ENCODE assay signal across 8 mouse cellular contexts in genomic region chr12:86892711-86893311, GRCm38 (mm10). TPM values are rescaled to one million over a fixed set of nuclear protein-coding genes. Genes with fewer than 3 reads are reported as not detected.
DNase-seq lines count a peak whose midpoint lies in the region; ATAC-seq and TF ChIP-seq lines count a peak whose summit lies in the region.

No protein-coding gene starts in this region.

- no peak for TF ChIP-seq CTCF in forebrain, postnatal 0 days (IDR thresholded peaks at IDR 0.05; ENCODE audit: low read depth)
- TF ChIP-seq CTCF in liver, adult 2 months (IDR thresholded peaks at IDR 0.05; ENCODE audit: low read depth, low read length): no peak
- TF ChIP-seq CTCF in olfactory bulb, adult 2 months (IDR thresholded peaks at IDR 0.05; ENCODE audit: insufficient read depth, low read depth, low read length): no peak

- ATAC-seq in heart, embryonic 12.5 days (ENCODE audit: insufficient number of reproducible peaks, low FRiP score): no peak
- ATAC-seq in forebrain, postnatal 0 days: no peak
- ATAC-seq in granulocyte monocyte progenitor cell, adult 5-6 weeks (replicated peaks; ENCODE audit: poor library complexity, severe bottlenecking): no peak

- H3K4me3 ChIP-seq in heart, embryonic 12.5 days: peak overlapping the region; percentile 53
- peak overlapping the region; percentile 30; the same call in 1 of the 2 replicates for H3K4me3 ChIP-seq in forebrain, postnatal 0 days (ENCODE audit: low read depth, low read length)
- no peak overlapping the region; the same call in 1 of the 2 replicates for H3K4me3 ChIP-seq in liver, adult 2 months (ENCODE audit: insufficient read depth, low read depth, low read length)
- no peak overlapping the region for H3K4me3 ChIP-seq in olfactory bulb, adult 2 months (ENCODE audit: insufficient read depth, low read depth, low read length)

- no peaks in the 10 kb centered on the region for H3K27me3 ChIP-seq in heart, embryonic 12.5 days (replicated peaks)
- H3K27me3 ChIP-seq in forebrain, postnatal 0 days (ENCODE audit: insufficient read depth, low read length): no peaks in the 10 kb centered on the region
- no peaks in the 10 kb centered on the region for H3K27me3 ChIP-seq in liver, adult 2 months (ENCODE audit: control insufficient read depth, insufficient read depth, low read length)

- H3K4me1 ChIP-seq in heart, embryonic 12.5 days (replicated peaks): peaks cover 84% of the 10 kb centered on the region
- peaks cover 76% of the 10 kb centered on the region for H3K4me1 ChIP-seq in forebrain, postnatal 0 days (ENCODE audit: insufficient read depth)
- peaks cover 36% of the 10 kb centered on the region for H3K4me1 ChIP-seq in liver, adult 2 months (ENCODE audit: control insufficient read depth, insufficient read depth, low read length)
- peaks cover 66% of the 10 kb centered on the region for H3K4me1 ChIP-seq in olfactory bulb, adult 2 months (ENCODE audit: control insufficient read depth, insufficient read depth, low read length)

- no peak for DNase-seq in heart, postnatal 25 days (ENCODE audit: low spot score)
- peak; percentile 71 for DNase-seq in adipocyte (ENCODE audit: low spot score)
- peak; percentile 84 for DNase-seq in forebrain, postnatal 0 days
- DNase-seq in liver, adult 2 months (ENCODE audit: extremely low read depth, low read depth, low spot score): peak; percentile 67
- DNase-seq in left cerebral cortex, postnatal 25 days (ENCODE audit: low spot score in 2 of 2): no peak

- H3K9ac ChIP-seq in heart, embryonic 12.5 days: peak overlapping the region; percentile 74
- peak overlapping the region; percentile 54 for H3K9ac ChIP-seq in forebrain, postnatal 0 days
- H3K9ac ChIP-seq in liver, adult 2 months (ENCODE audit: low read depth, low read length): peak overlapping the region; percentile 39; the same call in 1 of the 2 replicates

- no peaks in the 10 kb centered on the region for H3K79me2 ChIP-seq in liver, adult 2 months (ENCODE audit: control insufficient read depth, insufficient read depth, low read length)

- no peak for TF ChIP-seq POLR2A in liver, adult 2 months (IDR thresholded peaks at IDR 0.05; ENCODE audit: extremely low read depth, insufficient read depth, low read length)
- TF ChIP-seq POLR2A in olfactory bulb, adult 2 months (IDR thresholded peaks at IDR 0.05; ENCODE audit: insufficient read depth, low read depth, low read length): no peak

- H3K4me2 ChIP-seq in heart, embryonic 12.5 days: peak overlapping the region; percentile 75
- peak overlapping the region; percentile 69 for H3K4me2 ChIP-seq in forebrain, postnatal 0 days (ENCODE audit: low read depth)

- no peaks in the 10 kb centered on the region for H3K36me3 ChIP-seq in heart, embryonic 12.5 days
- no peaks in the 10 kb centered on the region for H3K36me3 ChIP-seq in forebrain, postnatal 0 days (ENCODE audit: insufficient read depth)
- no peaks in the 10 kb centered on the region for H3K36me3 ChIP-seq in liver, adult 2 months (ENCODE audit: control insufficient read depth, insufficient read depth, low read length)

- 4% methylated on average over 17 of the region's 18 CpGs for WGBS in heart, embryonic 12.5 days
- 2% methylated on average over 17 of the region's 18 CpGs for WGBS in forebrain, postnatal 0 days
- 10% methylated on average over 18 of the region's 18 CpGs for WGBS in liver, adult 2 months
- WGBS in olfactory bulb, adult 2 months: 4% methylated on average over 18 of the region's 18 CpGs

- intact Hi-C loops in heart, postnatal 25 days (cut with DNase I): no loop called here
- intact Hi-C loops in left cerebral cortex, postnatal 25 days (cut with DNase I): no loop called here

- H3K9me3 ChIP-seq in heart, embryonic 12.5 days (replicated peaks): no peaks in the 10 kb centered on the region
- H3K9me3 ChIP-seq in forebrain, postnatal 0 days (ENCODE audit: low read length): no peaks in the 10 kb centered on the region

- H3K27ac ChIP-seq in heart, embryonic 12.5 days (ENCODE audit: poor library complexity, severe bottlenecking): peak overlapping the region; percentile 95
- peak overlapping the region; percentile 96 for H3K27ac ChIP-seq in forebrain, postnatal 0 days (ENCODE audit: low read depth, low read length)
- peak overlapping the region; percentile 93 for H3K27ac ChIP-seq in liver, adult 2 months (replicated peaks; ENCODE audit: insufficient read depth, low read depth, low read length)
- peak overlapping the region; percentile 95 for H3K27ac ChIP-seq in olfactory bulb, adult 2 months (ENCODE audit: insufficient read depth, low read depth, low read length)

RNA-seq across cellular contexts. Expression of gene Irf2bpl, which starts 8.2 kb away (rescaled TPM):
- 57.8 and 59.5 TPM in 2 replicates for polyA plus RNA-seq in heart, embryonic 12.5 days (2016; fragmentation: Nextera tagmentation; extraction: Ambion mirVana)
- 10 to 100 TPM; 33.3 to 36.9 TPM for total RNA-seq in heart, postnatal 25 days (2021)
- 134 and 161 TPM in 2 replicates for total RNA-seq in forebrain, postnatal 0 days (2014; rRNA removed)
- polyA plus RNA-seq in forebrain, postnatal 0 days (2015; fragmentation: Nextera tagmentation; extraction: Ambion mirVana): 86.3 and 95.7 TPM in 2 replicates
- total RNA-seq in liver, adult 2 months (2014; rRNA removed): 6.8 and 9.3 TPM in 2 replicates
- 10.5 and 10.8 TPM in 2 replicates for polyA plus RNA-seq in liver, adult 2 months (2012; rRNA removed)
- polyA plus RNA-seq in olfactory bulb, adult 2 months (2012; ENCODE audit: insufficient read depth, insufficient read length, low replicate concordance, missing spikeins): not detected in 2 replicates
- 10 to 100 TPM; 61.9 to 78.7 TPM for total RNA-seq in left cerebral cortex, postnatal 25 days (2021)
- 1.2 and 1.8 TPM in 2 replicates for total RNA-seq in granulocyte monocyte progenitor cell, adult 5-6 weeks (2014; fragmentation: Nextera tagmentation)
- total RNA-seq in granulocyte monocyte progenitor cell, adult 5-6 weeks (2017): 0.15 and 0.78 TPM in 2 replicates

RNA-seq across cellular contexts. Expression of gene Cipc, which starts 54.0 kb away (rescaled TPM):
- 28.9 and 29.3 TPM in 2 replicates for polyA plus RNA-seq in heart, embryonic 12.5 days (2016; fragmentation: Nextera tagmentation; extraction: Ambion mirVana)
- total RNA-seq in heart, postnatal 25 days (2021): 10 to 100 TPM; 41.1 to 48.6 TPM
- 53.1 and 62.9 TPM in 2 replicates for total RNA-seq in forebrain, postnatal 0 days (2014; rRNA removed)
- 28.4 and 38.1 TPM in 2 replicates for polyA plus RNA-seq in forebrain, postnatal 0 days (2015; fragmentation: Nextera tagmentation; extraction: Ambion mirVana)
- total RNA-seq in liver, adult 2 months (2014; rRNA removed): 15.7 and 26.4 TPM in 2 replicates
- polyA plus RNA-seq in liver, adult 2 months (2012; rRNA removed): 28.4 and 36.0 TPM in 2 replicates
- polyA plus RNA-seq in olfactory bulb, adult 2 months (2012; ENCODE audit: insufficient read depth, insufficient read length, low replicate concordance, missing spikeins): 112 TPM in 1 of 2 replicates, not detected in the other
- total RNA-seq in left cerebral cortex, postnatal 25 days (2021): 10 to 100 TPM; 79.9 to 87.8 TPM
- total RNA-seq in granulocyte monocyte progenitor cell, adult 5-6 weeks (2014; fragmentation: Nextera tagmentation): 23.5 and 32.3 TPM in 2 replicates
- total RNA-seq in granulocyte monocyte progenitor cell, adult 5-6 weeks (2017): 18.5 and 19.9 TPM in 2 replicates

Comparison
In these comparisons a context has a peak if more than half of its experiments do, and no peak if none do; other contexts are left out.
1. H3K4me3 ChIP-seq: peak in heart, embryonic 12.5 days (single experiment) and forebrain, postnatal 0 days (single experiment); none in liver, adult 2 months (single experiment) and olfactory bulb, adult 2 months (single experiment).
2. DNase-seq: peak in adipocyte (single experiment), forebrain, postnatal 0 days (single experiment) and liver, adult 2 months (single experiment); none in heart, postnatal 25 days (single experiment) and left cerebral cortex, postnatal 25 days (0 of 2).
3. Peak in every context shown above with its lines, with median percentiles within 50 percentile points of each other: H3K27ac ChIP-seq and H3K9ac ChIP-seq.